Mouse (Mus musculus): ENCODE measurements around the gene Dock10.

DNA sequence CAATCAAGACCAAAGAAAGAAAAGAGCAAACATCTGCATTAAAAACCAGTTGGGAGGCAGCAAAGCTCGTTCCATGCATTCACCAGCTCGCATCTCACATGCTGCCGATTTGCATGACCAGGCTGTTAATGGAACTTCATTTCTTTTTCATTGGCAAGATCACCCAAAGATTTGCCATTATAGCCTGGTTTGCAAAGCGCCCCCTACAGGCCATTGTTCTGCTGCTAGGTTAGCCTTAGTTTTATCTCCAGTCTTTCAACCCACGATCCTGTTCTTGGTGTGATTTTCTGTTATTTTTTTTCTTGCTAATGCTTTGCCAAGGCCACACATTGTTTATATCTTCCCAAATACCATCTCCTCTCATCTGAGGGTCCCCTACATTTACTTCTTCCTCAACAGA is 236.1 kb downstream of the Dock10 start:
- TF ChIP-seq POLR2A (IDR thresholded peaks at IDR 0.05; ENCODE audit: low read depth, low read length) (no peak), CTCF (IDR thresholded peaks at IDR 0.05; ENCODE audit: borderline replicate concordance, insufficient read depth, low read length) (no peak)

Data from embryonic fibroblast, embryonic 13.5 days (primary cell).